Mouse (Mus musculus) heart, adult 18-20 months (tissue): Measurements from ENCODE around the gene Mlst8. TPM values are rescaled to one million over a fixed set of nuclear protein-coding genes. Genes with fewer than 3 reads are reported as not detected.
"Not testable (repeated sequence)": the region's sequence is repeated elsewhere in the genome, so short reads cannot be mapped to it uniquely, and the experiment has no call there.

Source experiments
- DNase-seq, 2 experiments: peaks; one replicate each; pipeline ENCODE4 v3.0.0; 2021 to 2022; ENCODE audit warnings: mixed read lengths in 1 of 2
- total RNA-seq, 2 experiments: library from RNA; stranded (reverse); gene quantifications; 2 replicates each; pipeline ENCODE4 v1.2.3; 2021

Mlst8 gene
- total RNA-seq, 2 experiments from 2014 or later, result 8.1 to 10.3 TPM

- peak; percentile 96 to 98 for DNase-seq
Measured at GRCm38 (mm10) chr17:24426471-24427169, 52.3 kb downstream of the Mlst8 start, which contains the start of gene Eci1. TSS of gene Eci1 (plus strand) at chr17:24426641.

- DNase-seq, result no peak
Measured at GRCm38 (mm10) chr17:24425905-24426304, 53.0 kb downstream of the Mlst8 start.

GRCm38 (mm10) chr17:24425326-24425725 lies 53.6 kb downstream of the Mlst8 start:
- DNase-seq, result not testable (repeated sequence)

GRCm38 (mm10) chr17:24424489-24424888 lies 54.4 kb downstream of the Mlst8 start:
- no peak for DNase-seq

Other genes starting within 250 kb of the Mlst8 start
- under 1 TPM; 0.62 to 0.65 TPM for gene Ccnf, start 227.6 kb downstream of the Mlst8 start, total RNA-seq
- gene Abca17, start 128.0 kb downstream of the Mlst8 start, total RNA-seq, result under 1 TPM in 1 of 2 experiments, not detected in 1; 0.05 TPM
- 10 to 100 TPM; 11.1 to 13.1 TPM for gene Abca3, start 127.1 kb downstream of the Mlst8 start, total RNA-seq
- gene Rnps1, start 64.5 kb downstream of the Mlst8 start, total RNA-seq, result 10 to 100 TPM; 60.6 to 64.6 TPM
- 100 to 1,000 TPM; 472 to 487 TPM for gene Eci1, start 52.4 kb downstream of the Mlst8 start, total RNA-seq
- gene Dnase1l2, start 36.0 kb downstream of the Mlst8 start, total RNA-seq, result 1 to 10 TPM in 1 of 2 experiments, under 1 TPM in 1; 0.69 to 1.5 TPM
- 10 to 100 TPM in 1 of 2 experiments, 1 to 10 TPM in 1; 9.8 to 10.1 TPM for gene E4f1, start 8.8 kb downstream of the Mlst8 start, total RNA-seq
- 10 to 100 TPM; 40.1 to 43.5 TPM for gene Pgp, start 8.7 kb downstream of the Mlst8 start, total RNA-seq
- gene Bricd5, start 5.2 kb downstream of the Mlst8 start, total RNA-seq, result not detected
- gene Caskin1, start 9.5 kb upstream of the Mlst8 start, total RNA-seq, result under 1 TPM; 0.15 to 0.20 TPM
- 10 to 100 TPM; 35.8 to 38.5 TPM for gene Traf7, start 48.9 kb upstream of the Mlst8 start, total RNA-seq
- gene Rab26, start 55.1 kb upstream of the Mlst8 start, total RNA-seq, result not detected
- 10 to 100 TPM; 34.1 to 34.5 TPM for gene Pkd1, start 70.8 kb upstream of the Mlst8 start, total RNA-seq
- 100 to 1,000 TPM; 104 to 108 TPM for gene Tsc2, start 153.6 kb upstream of the Mlst8 start, total RNA-seq
- 1 to 10 TPM; 2.6 to 3.1 TPM for gene Nthl1, start 153.6 kb upstream of the Mlst8 start, total RNA-seq
- 100 to 1,000 TPM in 1 of 2 experiments, 10 to 100 TPM in 1; 88.2 to 103 TPM for gene Slc9a3r2, start 171.2 kb upstream of the Mlst8 start, total RNA-seq
- not detected for gene Npw, start 179.4 kb upstream of the Mlst8 start, total RNA-seq
- gene Zfp598, start 190.6 kb upstream of the Mlst8 start, total RNA-seq, result 10 to 100 TPM; 16.4 to 17.2 TPM
- gene Syngr3, start 210.9 kb upstream of the Mlst8 start, total RNA-seq, result under 1 TPM in 1 of 2 experiments, not detected in 1; 0.17 TPM
- gene Gfer, start 217.1 kb upstream of the Mlst8 start, total RNA-seq, result 10 to 100 TPM; 24.0 to 24.3 TPM
- gene Noxo1, start 217.2 kb upstream of the Mlst8 start, total RNA-seq, result under 1 TPM; 0.77 to 0.99 TPM
- gene Tbl3, start 228.6 kb upstream of the Mlst8 start, total RNA-seq, result 10 to 100 TPM; 18.0 to 20.1 TPM
- not detected for gene Rnf151, start 239.0 kb upstream of the Mlst8 start, total RNA-seq
- 100 to 1,000 TPM; 701 to 738 TPM for gene Rps2, start 239.0 kb upstream of the Mlst8 start, total RNA-seq
- gene Ndufb10, start 245.4 kb upstream of the Mlst8 start, total RNA-seq, result 1,000 to 10,000 TPM in 1 of 2 experiments, 100 to 1,000 TPM in 1; 976 to 1,178 TPM
- gene Rpl3l, start 248.7 kb upstream of the Mlst8 start, total RNA-seq, result 100 to 1,000 TPM; 390 to 433 TPM